Mouse (Mus musculus) hindbrain, embryonic 13.5 days (tissue): ENCODE results near the gene Hexa. TPM values are rescaled to one million over a fixed set of nuclear protein-coding genes. Genes with fewer than 3 reads are reported as not detected.

ENCODE experiments used
- ATAC-seq: fragments of 200-750 bp; cut with Nextera tagmentation; 2 replicates; pipeline ENCODE4 v1.8.0; 2017; ENCODE audit warnings: moderate TSS enrichment; ENCODE audit not compliant: low FRiP score
- H3K27ac ChIP-seq: fragments of 300-500 bp; sonication (generic); 2 replicates; pipeline ENCODE4 v1.5.1; 2015; ENCODE audit warnings: inconsistent platforms, mild to moderate bottlenecking, moderate library complexity
- H3K27me3 ChIP-seq: fragments of 300-500 bp; sonication (generic); 2 replicates; pipeline ENCODE4 v1.6.1; 2015; ENCODE audit warnings: mild to moderate bottlenecking, inconsistent platforms
- H3K36me3 ChIP-seq: fragments of 300-500 bp; sonication (generic); 2 replicates; pipeline ENCODE4 v1.6.1; 2015; ENCODE audit warnings: mild to moderate bottlenecking, inconsistent platforms
- H3K4me1 ChIP-seq: fragments of 300-500 bp; sonication (generic); replicated peaks from 2 replicates; pipeline ENCODE4 v1.6.1; 2015; ENCODE audit warnings: inconsistent platforms
- H3K4me2 ChIP-seq: fragments of 300-500 bp; sonication (generic); 2 replicates; pipeline ENCODE4 v1.6.1; 2015; ENCODE audit warnings: inconsistent platforms, mild to moderate bottlenecking, moderate library complexity
- H3K4me3 ChIP-seq: fragments of 300-500 bp; sonication (generic); 2 replicates; pipeline ENCODE4 v1.5.1; 2015; ENCODE audit warnings: mild to moderate bottlenecking, inconsistent platforms
- H3K9ac ChIP-seq: fragments of 300-500 bp; sonication (generic); 2 replicates; pipeline ENCODE4 v1.6.1; 2015; ENCODE audit warnings: mild to moderate bottlenecking, inconsistent platforms
- H3K9me3 ChIP-seq: fragments of 300-500 bp; sonication (generic); 2 replicates; pipeline ENCODE4 v1.6.1; 2016; ENCODE audit warnings: inconsistent platforms
- WGBS: fragments of 180-500 bp; shearing (Covaris S2); methylation state at CpG from one replicate; pipeline ENCODE4 v1.1.7; 2015; 5-methylcytosine and 5-hydroxymethylcytosine counted together
- polyA plus RNA-seq: library from polyadenylated mRNA; unstranded; fragments of >200 nt; fragmentation: Nextera tagmentation; extraction: Ambion mirVana; gene quantifications from 2 replicates; pipeline ENCODE4 v1.2.1, GENCODE M21; 2015

Hexa gene
- polyA plus RNA-seq, 1 experiment from 2014 or later = 60.8 TPM

DNA sequence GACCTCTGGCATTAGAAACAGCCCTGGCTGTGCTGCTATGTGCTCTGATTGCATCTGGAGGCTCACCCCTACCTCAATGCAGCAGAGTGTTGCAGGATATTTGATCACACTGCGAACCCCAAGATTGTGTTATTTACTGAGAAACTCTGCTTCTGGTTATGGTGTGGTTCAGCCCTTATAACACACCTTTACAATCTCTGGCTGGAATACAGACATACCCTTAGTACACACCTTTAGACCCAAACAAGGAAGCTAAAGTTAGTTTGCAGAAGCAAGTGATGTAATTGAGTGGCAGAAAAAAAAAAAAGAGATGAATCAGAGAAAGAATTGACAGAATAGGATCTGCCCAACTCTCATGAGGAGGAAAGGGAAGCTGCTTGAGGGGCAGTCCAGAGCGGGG lies 71.6 kb downstream of the Hexa start:
- 89% methylated on average over 2 of the region's 2 CpGs for WGBS
- no peaks in the 10 kb centered on the region for H3K27me3 ChIP-seq
- H3K4me1 ChIP-seq = no peaks in the 10 kb centered on the region
- ATAC-seq = no peak
- H3K9me3 ChIP-seq = no peaks in the 10 kb centered on the region
- peaks cover 12% of the 10 kb centered on the region for H3K36me3 ChIP-seq
- H3K4me3 ChIP-seq = no peak overlapping the region
- no peak overlapping the region for H3K4me2 ChIP-seq
- H3K27ac ChIP-seq = no peak overlapping the region
- H3K9ac ChIP-seq = no peak overlapping the region; the same call in 1 of the 2 replicates

Other genes starting within 250 kb of the Hexa start
- gene Adpgk, start 248.0 kb upstream of the Hexa start, polyA plus RNA-seq = 23.2 and 24.5 TPM in 2 replicates
- 36.6 and 38.8 TPM in 2 replicates for gene Bbs4, start 186.0 kb upstream of the Hexa start, polyA plus RNA-seq
- gene Arih1, start 52.9 kb upstream of the Hexa start, polyA plus RNA-seq = 15.6 and 17.1 TPM in 2 replicates
- 0.71 and 0.96 TPM in 2 replicates for gene Tmem202, start 307 bp downstream of the Hexa start, polyA plus RNA-seq
- 35.4 and 39.3 TPM in 2 replicates for gene Celf6, start 38.4 kb downstream of the Hexa start, polyA plus RNA-seq
- 185 and 191 TPM in 2 replicates for gene Parp6, start 77.7 kb downstream of the Hexa start, polyA plus RNA-seq
- gene Pkm, start 116.8 kb downstream of the Hexa start, polyA plus RNA-seq = 1,130 and 1,207 TPM in 2 replicates
- 2.2 and 2.6 TPM in 2 replicates for gene Gramd2, start 140.6 kb downstream of the Hexa start, polyA plus RNA-seq
- gene Senp8, start 211.2 kb downstream of the Hexa start, polyA plus RNA-seq = 14.3 TPM in 2 replicates
- 24.3 and 24.7 TPM in 2 replicates for gene Myo9a, start 211.4 kb downstream of the Hexa start, polyA plus RNA-seq